Mouse (Mus musculus): Measurements from ENCODE around the gene Aak1. TPM values are rescaled to one million over a fixed set of nuclear protein-coding genes. Genes with fewer than 3 reads are reported as not detected.
A peak's percentile ranks its signal among the peaks of the same experiment; 100 is the strongest.

The Aak1 gene
- polyA plus RNA-seq (2012; rRNA removed): 43.4 and 61.2 TPM in 2 replicates

DNA sequence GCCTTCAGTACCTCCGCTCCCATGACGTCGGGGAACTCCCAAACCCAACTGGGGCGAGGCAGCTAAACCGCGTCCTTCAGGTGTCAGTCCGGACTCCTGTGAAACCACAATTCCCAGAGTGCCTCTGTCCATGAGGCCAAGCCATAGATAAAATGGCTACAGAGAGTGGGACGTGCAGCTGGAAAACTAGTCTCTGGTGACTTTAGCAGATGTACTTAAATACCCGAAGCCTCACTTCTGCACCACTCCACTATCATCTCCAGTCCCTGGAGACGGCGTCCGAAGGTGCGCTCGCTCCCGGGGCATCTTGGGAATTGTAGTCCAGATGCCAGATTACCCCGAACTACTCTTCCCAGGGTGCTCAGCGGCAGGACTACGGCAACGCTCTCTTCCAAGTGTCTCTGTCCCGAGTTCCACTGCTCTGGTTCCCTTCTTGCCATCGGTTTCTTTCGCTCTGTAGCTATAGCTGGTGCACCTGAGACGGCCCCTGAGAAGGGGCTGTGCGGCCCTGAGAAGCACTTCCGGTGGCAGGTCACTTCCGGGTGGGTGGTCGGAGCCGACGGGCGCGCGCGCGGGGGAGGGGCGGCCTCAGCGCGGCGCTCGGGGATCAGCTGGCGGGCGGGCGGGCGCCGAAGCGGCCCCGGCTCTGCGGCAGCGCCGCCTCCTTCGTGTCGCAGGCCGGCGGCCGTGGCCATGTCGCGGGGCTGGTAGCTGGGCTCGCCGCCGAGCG is at the start of gene Aak1:
TSS of gene Aak1 (plus strand) at position 603 of the 730 bp plus-strand sequence.
- H3K4me3 ChIP-seq (ENCODE audit: control insufficient read depth, low read depth, low read length): peak within 1 kb of the TSS; percentile 99
- peak within 1 kb of the TSS; percentile 99 for H3K27ac ChIP-seq (ENCODE audit: control insufficient read depth, insufficient read depth, low read depth, low read length)
- peak; percentile 52 for TF ChIP-seq POLR2A (IDR thresholded peaks at IDR 0.05; ENCODE audit: control insufficient read depth, low read depth, low read length)
- no peak for TF ChIP-seq CTCF (IDR thresholded peaks at IDR 0.05; ENCODE audit: control insufficient read depth, insufficient read depth, insufficient replicate concordance, low read depth, low read length)
- no peaks in the 10 kb centered on the region for H3K36me3 ChIP-seq (ENCODE audit: control insufficient read depth, insufficient read depth, low read length)
- peaks cover 10% of the 10 kb centered on the region for H3K4me1 ChIP-seq (ENCODE audit: control insufficient read depth, insufficient read depth, low read length)
- H3K27me3 ChIP-seq (ENCODE audit: control insufficient read depth, insufficient read depth, low read length): no peaks in the 10 kb centered on the region

DNA sequence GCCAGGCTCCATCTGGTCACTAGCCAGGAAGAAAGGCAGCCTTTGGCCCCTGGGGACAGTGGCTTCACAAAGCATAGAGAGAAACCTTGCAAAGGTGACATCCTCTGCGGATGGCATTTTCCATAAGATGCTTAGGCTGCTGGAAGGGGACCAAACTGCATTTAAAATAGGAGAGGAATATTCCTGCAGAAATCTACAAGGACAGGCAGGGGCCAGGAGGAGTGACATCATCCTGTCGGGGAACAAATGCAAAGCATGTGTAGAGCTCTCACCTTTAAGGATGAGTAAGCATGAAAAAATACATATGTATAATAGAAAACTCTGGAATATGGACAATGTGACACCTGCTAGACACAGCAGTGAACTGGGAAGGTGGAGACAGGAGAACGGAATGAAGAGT is 48.9 kb upstream of the Aak1 start:
- Histone ChIP-seq H3K27me3 (ENCODE audit: control insufficient read depth, insufficient read depth, low read length) (no peaks in the 10 kb centered on the region), H3K4me1 (ENCODE audit: control insufficient read depth, insufficient read depth, low read length) (peaks cover 2% of the 10 kb centered on the region; the same call in 1 of the 2 replicates), H3K4me3 (ENCODE audit: control insufficient read depth, low read depth, low read length) (no peak overlapping the region), H3K36me3 (ENCODE audit: control insufficient read depth, insufficient read depth, low read length) (no peaks in the 10 kb centered on the region), H3K27ac (ENCODE audit: control insufficient read depth, insufficient read depth, low read depth, low read length) (no peak overlapping the region)
- TF ChIP-seq CTCF (IDR thresholded peaks at IDR 0.05; ENCODE audit: control insufficient read depth, insufficient read depth, insufficient replicate concordance, low read depth, low read length) (no peak), POLR2A (IDR thresholded peaks at IDR 0.05; ENCODE audit: control insufficient read depth, low read depth, low read length) (no peak)

DNA sequence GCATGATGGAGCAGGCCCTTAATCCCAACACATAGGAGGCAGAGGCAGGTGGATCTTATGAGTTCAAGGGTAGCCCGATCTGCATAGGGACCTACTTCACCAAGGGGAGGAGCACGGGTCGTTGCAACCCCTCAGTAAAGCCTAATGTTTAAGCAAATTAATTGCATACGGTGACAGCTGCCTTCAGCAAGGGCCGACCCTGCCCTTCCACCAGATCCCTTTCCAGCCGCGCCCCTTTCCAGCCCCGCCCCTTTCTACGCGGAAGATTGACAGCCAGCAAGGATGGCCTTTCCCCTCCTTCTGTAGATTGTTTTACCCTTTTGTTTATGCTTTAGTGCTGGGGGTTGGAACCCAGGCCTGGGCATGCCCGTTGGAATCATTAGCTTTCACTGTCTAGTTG is 47.9 kb upstream of the Aak1 start:
- Histone ChIP-seq H3K4me3 (ENCODE audit: control insufficient read depth, low read depth, low read length) (peak overlapping the region; percentile 33), H3K36me3 (ENCODE audit: control insufficient read depth, insufficient read depth, low read length) (no peaks in the 10 kb centered on the region), H3K4me1 (ENCODE audit: control insufficient read depth, insufficient read depth, low read length) (peaks cover 2% of the 10 kb centered on the region; the same call in 1 of the 2 replicates), H3K27ac (ENCODE audit: control insufficient read depth, insufficient read depth, low read depth, low read length) (no peak overlapping the region), H3K27me3 (ENCODE audit: control insufficient read depth, insufficient read depth, low read length) (no peaks in the 10 kb centered on the region)
- TF ChIP-seq CTCF (IDR thresholded peaks at IDR 0.05; ENCODE audit: control insufficient read depth, insufficient read depth, insufficient replicate concordance, low read depth, low read length) (no peak), POLR2A (IDR thresholded peaks at IDR 0.05; ENCODE audit: control insufficient read depth, low read depth, low read length) (no peak)

DNA sequence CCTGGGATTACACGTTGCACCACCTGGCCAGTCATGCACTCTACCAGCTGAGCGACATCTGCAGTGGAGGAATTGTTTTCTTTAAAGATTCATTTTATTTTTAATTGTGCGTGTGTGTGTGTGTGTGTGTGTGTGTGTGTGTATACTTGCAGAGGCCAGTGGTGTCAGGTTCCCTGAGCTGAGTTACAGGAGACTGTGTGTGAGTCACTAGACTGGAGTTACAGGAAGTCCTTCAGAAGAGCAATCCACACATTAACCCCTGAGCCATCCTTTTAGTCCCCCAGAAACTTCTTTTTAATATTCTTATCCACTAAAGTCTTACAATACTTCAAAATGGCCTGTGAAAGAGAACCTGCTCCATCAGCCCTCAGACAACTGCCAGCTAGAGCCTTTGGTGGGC is 44.7 kb upstream of the Aak1 start:
- no peaks in the 10 kb centered on the region for H3K27me3 ChIP-seq (ENCODE audit: control insufficient read depth, insufficient read depth, low read length)
- H3K4me3 ChIP-seq (ENCODE audit: control insufficient read depth, low read depth, low read length): no peak overlapping the region
- H3K4me1 ChIP-seq (ENCODE audit: control insufficient read depth, insufficient read depth, low read length): peaks cover 2% of the 10 kb centered on the region; the same call in 1 of the 2 replicates

DNA sequence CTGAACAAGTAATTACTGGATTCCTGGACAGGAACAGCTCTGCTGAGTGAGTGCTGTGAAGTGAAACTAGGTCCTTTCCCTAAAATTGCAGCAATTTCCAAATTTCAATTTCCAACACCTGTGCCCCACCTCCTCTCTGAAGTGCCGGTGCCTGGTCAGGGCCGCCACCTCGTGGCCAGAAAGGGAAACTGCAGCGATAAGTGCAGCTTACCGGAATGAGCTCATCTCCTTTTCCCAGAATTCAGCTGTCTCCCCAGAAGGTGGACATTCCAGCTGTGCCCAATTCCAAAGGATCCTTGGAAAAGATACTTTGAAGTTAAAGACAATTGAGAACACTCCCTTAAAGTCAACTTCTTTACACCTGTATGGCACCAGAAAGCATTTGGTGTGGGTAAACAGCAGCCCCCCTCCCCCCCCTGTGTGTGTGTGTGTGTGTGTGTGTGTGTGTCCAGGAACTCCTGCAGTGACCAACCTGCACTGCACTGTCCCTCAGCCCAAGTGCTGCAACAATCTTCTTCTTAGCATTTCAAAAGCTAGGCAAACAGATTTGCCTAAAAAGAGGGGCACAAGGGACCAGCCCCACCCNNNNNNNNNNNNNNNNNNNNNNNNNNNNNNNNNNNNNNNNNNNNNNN is 42.7 kb upstream of the Aak1 start:
- Histone ChIP-seq H3K27ac (ENCODE audit: control insufficient read depth, insufficient read depth, low read depth, low read length) (no peak overlapping the region), H3K4me3 (ENCODE audit: control insufficient read depth, low read depth, low read length) (no peak overlapping the region), H3K4me1 (ENCODE audit: control insufficient read depth, insufficient read depth, low read length) (peaks cover 5% of the 10 kb centered on the region), H3K27me3 (ENCODE audit: control insufficient read depth, insufficient read depth, low read length) (no peaks in the 10 kb centered on the region), H3K36me3 (ENCODE audit: control insufficient read depth, insufficient read depth, low read length) (no peaks in the 10 kb centered on the region)
- TF ChIP-seq CTCF (IDR thresholded peaks at IDR 0.05; ENCODE audit: control insufficient read depth, insufficient read depth, insufficient replicate concordance, low read depth, low read length) (peak; percentile 92; the same call in 1 of the 2 replicates), POLR2A (IDR thresholded peaks at IDR 0.05; ENCODE audit: control insufficient read depth, low read depth, low read length) (no peak)

More for the DNA sequence above, 44.7 kb upstream of the Aak1 start:
- TF ChIP-seq CTCF (IDR thresholded peaks at IDR 0.05; ENCODE audit: control insufficient read depth, insufficient read depth, insufficient replicate concordance, low read depth, low read length) (no peak), POLR2A (IDR thresholded peaks at IDR 0.05; ENCODE audit: control insufficient read depth, low read depth, low read length) (no peak)
- no peaks in the 10 kb centered on the region for H3K36me3 ChIP-seq (ENCODE audit: control insufficient read depth, insufficient read depth, low read length)
- H3K27ac ChIP-seq (ENCODE audit: control insufficient read depth, insufficient read depth, low read depth, low read length): no peak overlapping the region

DNA sequence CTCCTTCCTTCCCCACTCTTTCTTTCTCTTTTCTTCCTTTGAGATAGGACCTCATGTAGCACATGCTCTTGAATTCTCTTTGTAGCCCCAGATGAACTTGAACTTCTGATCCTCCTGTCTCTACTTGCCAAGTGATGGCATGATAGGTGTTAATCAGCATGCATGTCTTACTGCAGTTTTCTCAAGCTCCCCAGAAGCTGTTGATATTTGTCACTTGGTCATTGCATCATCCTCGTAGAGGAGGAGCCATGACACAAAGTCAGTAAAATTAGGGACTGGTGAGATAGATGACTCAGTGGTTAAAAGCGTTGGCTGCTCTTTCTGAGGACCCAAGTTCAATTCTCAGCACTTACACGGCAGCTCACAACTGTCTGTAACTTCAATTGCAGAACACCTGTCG is 36.4 kb upstream of the Aak1 start:
- H3K4me3 ChIP-seq (ENCODE audit: control insufficient read depth, low read depth, low read length): no peak overlapping the region
- TF ChIP-seq CTCF (IDR thresholded peaks at IDR 0.05; ENCODE audit: control insufficient read depth, insufficient read depth, insufficient replicate concordance, low read depth, low read length): no peak
- no peak for TF ChIP-seq POLR2A (IDR thresholded peaks at IDR 0.05; ENCODE audit: control insufficient read depth, low read depth, low read length)
- H3K27me3 ChIP-seq (ENCODE audit: control insufficient read depth, insufficient read depth, low read length): no peaks in the 10 kb centered on the region
- H3K27ac ChIP-seq (ENCODE audit: control insufficient read depth, insufficient read depth, low read depth, low read length): no peak overlapping the region
- peaks cover 10% of the 10 kb centered on the region for H3K4me1 ChIP-seq (ENCODE audit: control insufficient read depth, insufficient read depth, low read length)
- H3K36me3 ChIP-seq (ENCODE audit: control insufficient read depth, insufficient read depth, low read length): no peaks in the 10 kb centered on the region

DNA sequence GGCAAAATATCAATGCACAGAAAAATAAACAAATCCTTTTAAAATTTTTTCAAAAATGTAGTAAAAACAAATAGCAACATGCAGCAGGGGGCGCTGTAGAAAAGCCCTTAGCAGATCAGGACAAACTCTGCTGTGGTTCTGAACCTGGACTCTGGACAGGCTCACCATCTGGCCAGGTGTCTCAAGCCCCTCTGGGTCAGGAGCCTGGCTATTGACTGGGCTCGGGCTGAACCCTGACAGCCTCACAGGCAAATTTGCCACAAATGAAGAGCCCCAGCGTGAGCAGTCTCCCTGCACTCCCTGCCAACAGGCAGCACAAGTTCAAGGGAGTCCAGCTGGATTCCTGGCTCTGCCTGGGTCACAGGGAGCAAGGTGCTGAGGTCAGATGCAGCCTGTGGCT is 36.0 kb upstream of the Aak1 start:
- Histone ChIP-seq H3K4me3 (ENCODE audit: control insufficient read depth, low read depth, low read length) (no peak overlapping the region), H3K36me3 (ENCODE audit: control insufficient read depth, insufficient read depth, low read length) (no peaks in the 10 kb centered on the region), H3K27me3 (ENCODE audit: control insufficient read depth, insufficient read depth, low read length) (no peaks in the 10 kb centered on the region), H3K4me1 (ENCODE audit: control insufficient read depth, insufficient read depth, low read length) (peaks cover 10% of the 10 kb centered on the region), H3K27ac (ENCODE audit: control insufficient read depth, insufficient read depth, low read depth, low read length) (no peak overlapping the region)
- TF ChIP-seq CTCF (IDR thresholded peaks at IDR 0.05; ENCODE audit: control insufficient read depth, insufficient read depth, insufficient replicate concordance, low read depth, low read length) (no peak), POLR2A (IDR thresholded peaks at IDR 0.05; ENCODE audit: control insufficient read depth, low read depth, low read length) (no peak)

All from testis, adult 2 months (tissue).